Mouse (Mus musculus): Measurements from ENCODE around the gene Ppt2. TPM values are rescaled to one million over a fixed set of nuclear protein-coding genes. Genes with fewer than 3 reads are reported as not detected.
A peak's percentile ranks its signal among the peaks of the same experiment; 100 is the strongest.

Gene Ppt2
- polyA plus RNA-seq, 1 experiment from 2014 or later, result 26.0 TPM

- H3K27me3 ChIP-seq (ENCODE audit: control insufficient read depth, insufficient read depth, low read length), result peaks cover 40% of the 10 kb centered on the region
- H3K4me1 ChIP-seq (replicated peaks; ENCODE audit: control insufficient read depth, insufficient read depth, low read length), result peaks cover 10% of the 10 kb centered on the region; the same call in 1 of the 2 replicates
- DNase-seq (ENCODE audit: low spot score) (peak; percentile 55), ATAC-seq (ENCODE audit: low FRiP score) (peak; percentile 47)
- no peak overlapping the region for H3K27ac ChIP-seq (ENCODE audit: low read depth, low read length)
- peak overlapping the region; percentile 38 for H3K4me3 ChIP-seq (ENCODE audit: low read depth, low read length)
- H3K4me2 ChIP-seq (replicated peaks; ENCODE audit: low read depth, low read length), result peak overlapping the region; percentile 76
- H3K9me3 ChIP-seq (ENCODE audit: control insufficient read depth, low read length), result no peaks in the 10 kb centered on the region
- 8% methylated on average over 93 of the region's 93 CpGs for WGBS
- H3K36me3 ChIP-seq (ENCODE audit: control insufficient read depth, insufficient read depth, low read length), result no peaks in the 10 kb centered on the region
- peak overlapping the region; percentile 42 for H3K9ac ChIP-seq (ENCODE audit: low read depth, low read length)
Measured at GRCm38 (mm10) chr17:34671151-34672066, 43.1 kb upstream of the Ppt2 start.

GRCm38 (mm10) chr17:34670235-34670634 is 41.9 kb upstream of the Ppt2 start, which contains the start of gene Tnxb:
Gene Tnxb (plus strand): TSS chr17:34670535.
- Histone ChIP-seq H3K27me3 (ENCODE audit: control insufficient read depth, insufficient read depth, low read length) (peaks cover 38% of the 10 kb centered on the region), H3K4me1 (replicated peaks; ENCODE audit: control insufficient read depth, insufficient read depth, low read length) (peaks cover 10% of the 10 kb centered on the region; the same call in 1 of the 2 replicates), H3K9me3 (ENCODE audit: control insufficient read depth, low read length) (no peaks in the 10 kb centered on the region), H3K4me2 (replicated peaks; ENCODE audit: low read depth, low read length) (peak within 1 kb of the TSS; percentile 76), H3K4me3 (ENCODE audit: low read depth, low read length) (peak within 1 kb of the TSS; percentile 38), H3K27ac (ENCODE audit: low read depth, low read length) (no peak within 1 kb of the TSS), H3K36me3 (ENCODE audit: control insufficient read depth, insufficient read depth, low read length) (no peaks in the 10 kb centered on the region), H3K9ac (ENCODE audit: low read depth, low read length) (peak within 1 kb of the TSS; percentile 42)
- no peak for DNase-seq (ENCODE audit: low spot score)
- 65% methylated on average over 7 of the region's 7 CpGs for WGBS
- no peak for ATAC-seq (ENCODE audit: low FRiP score)

- H3K4me3 ChIP-seq (ENCODE audit: low read depth, low read length), result no peak overlapping the region
- H3K4me1 ChIP-seq (replicated peaks; ENCODE audit: control insufficient read depth, insufficient read depth, low read length), result no peaks in the 10 kb centered on the region
- H3K27ac ChIP-seq (ENCODE audit: low read depth, low read length), result no peak overlapping the region
- H3K4me2 ChIP-seq (replicated peaks; ENCODE audit: low read depth, low read length), result no peak overlapping the region
- H3K9me3 ChIP-seq (ENCODE audit: control insufficient read depth, low read length), result no peaks in the 10 kb centered on the region
- DNase-seq (ENCODE audit: low spot score) (no peak), ATAC-seq (ENCODE audit: low FRiP score) (no peak)
- no peaks in the 10 kb centered on the region for H3K36me3 ChIP-seq (ENCODE audit: control insufficient read depth, insufficient read depth, low read length)
- H3K27me3 ChIP-seq (ENCODE audit: control insufficient read depth, insufficient read depth, low read length), result peaks cover 12% of the 10 kb centered on the region; the same call in 1 of the 2 replicates
- 86% methylated on average over 7 of the region's 7 CpGs for WGBS
- no peak overlapping the region for H3K9ac ChIP-seq (ENCODE audit: low read depth, low read length)
Measured at GRCm38 (mm10) chr17:34664472-34664871, 36.2 kb upstream of the Ppt2 start.

GRCm38 (mm10) chr17:34663558-34663957 is 35.2 kb upstream of the Ppt2 start:
- peaks cover 12% of the 10 kb centered on the region; the same call in 1 of the 2 replicates for H3K27me3 ChIP-seq (ENCODE audit: control insufficient read depth, insufficient read depth, low read length)
- H3K4me2 ChIP-seq (replicated peaks; ENCODE audit: low read depth, low read length), result no peak overlapping the region
- DNase-seq (ENCODE audit: low spot score), result no peak
- H3K9ac ChIP-seq (ENCODE audit: low read depth, low read length), result no peak overlapping the region
- ATAC-seq (ENCODE audit: low FRiP score), result no peak
- H3K9me3 ChIP-seq (ENCODE audit: control insufficient read depth, low read length), result no peaks in the 10 kb centered on the region
- H3K27ac ChIP-seq (ENCODE audit: low read depth, low read length), result no peak overlapping the region
- 58% methylated on average over 1 of the region's 1 CpGs for WGBS
- no peaks in the 10 kb centered on the region for H3K4me1 ChIP-seq (replicated peaks; ENCODE audit: control insufficient read depth, insufficient read depth, low read length)
- H3K36me3 ChIP-seq (ENCODE audit: control insufficient read depth, insufficient read depth, low read length), result no peaks in the 10 kb centered on the region
- H3K4me3 ChIP-seq (ENCODE audit: low read depth, low read length), result no peak overlapping the region

GRCm38 (mm10) chr17:34662978-34663377 is 34.7 kb upstream of the Ppt2 start:
- peaks cover 12% of the 10 kb centered on the region; the same call in 1 of the 2 replicates for H3K27me3 ChIP-seq (ENCODE audit: control insufficient read depth, insufficient read depth, low read length)
- WGBS, result 81% methylated on average over 8 of the region's 8 CpGs

GRCm38 (mm10) chr17:34662468-34662867 is 34.2 kb upstream of the Ppt2 start:
- Histone ChIP-seq H3K4me3 (ENCODE audit: low read depth, low read length) (no peak overlapping the region), H3K36me3 (ENCODE audit: control insufficient read depth, insufficient read depth, low read length) (no peaks in the 10 kb centered on the region), H3K9ac (ENCODE audit: low read depth, low read length) (no peak overlapping the region), H3K4me1 (replicated peaks; ENCODE audit: control insufficient read depth, insufficient read depth, low read length) (no peaks in the 10 kb centered on the region), H3K4me2 (replicated peaks; ENCODE audit: low read depth, low read length) (no peak overlapping the region), H3K27me3 (ENCODE audit: control insufficient read depth, insufficient read depth, low read length) (peaks cover 12% of the 10 kb centered on the region; the same call in 1 of the 2 replicates), H3K9me3 (ENCODE audit: control insufficient read depth, low read length) (no peaks in the 10 kb centered on the region), H3K27ac (ENCODE audit: low read depth, low read length) (no peak overlapping the region)
- DNase-seq (ENCODE audit: low spot score) (no peak), ATAC-seq (ENCODE audit: low FRiP score) (no peak)
- 96% methylated on average over 1 of the region's 1 CpGs for WGBS

More at GRCm38 (mm10) chr17:34662978-34663377, 34.7 kb upstream of the Ppt2 start:
- H3K4me3 ChIP-seq (ENCODE audit: low read depth, low read length), result no peak overlapping the region
- no peak overlapping the region for H3K4me2 ChIP-seq (replicated peaks; ENCODE audit: low read depth, low read length)
- no peaks in the 10 kb centered on the region for H3K36me3 ChIP-seq (ENCODE audit: control insufficient read depth, insufficient read depth, low read length)
- no peak for DNase-seq (ENCODE audit: low spot score)
- no peak overlapping the region for H3K27ac ChIP-seq (ENCODE audit: low read depth, low read length)
- no peak overlapping the region for H3K9ac ChIP-seq (ENCODE audit: low read depth, low read length)
- no peaks in the 10 kb centered on the region for H3K4me1 ChIP-seq (replicated peaks; ENCODE audit: control insufficient read depth, insufficient read depth, low read length)
- no peak for ATAC-seq (ENCODE audit: low FRiP score)
- no peaks in the 10 kb centered on the region for H3K9me3 ChIP-seq (ENCODE audit: control insufficient read depth, low read length)

- Histone ChIP-seq H3K4me1 (replicated peaks; ENCODE audit: control insufficient read depth, insufficient read depth, low read length) (no peaks in the 10 kb centered on the region), H3K4me3 (ENCODE audit: low read depth, low read length) (no peak overlapping the region), H3K27me3 (ENCODE audit: control insufficient read depth, insufficient read depth, low read length) (peaks cover 12% of the 10 kb centered on the region; the same call in 1 of the 2 replicates), H3K9ac (ENCODE audit: low read depth, low read length) (no peak overlapping the region; the same call in 1 of the 2 replicates), H3K4me2 (replicated peaks; ENCODE audit: low read depth, low read length) (no peak overlapping the region), H3K9me3 (ENCODE audit: control insufficient read depth, low read length) (no peaks in the 10 kb centered on the region), H3K27ac (ENCODE audit: low read depth, low read length) (no peak overlapping the region), H3K36me3 (ENCODE audit: control insufficient read depth, insufficient read depth, low read length) (no peaks in the 10 kb centered on the region)
- no peak for DNase-seq (ENCODE audit: low spot score)
- no peak for ATAC-seq (ENCODE audit: low FRiP score)
- WGBS, result 15% methylated on average over 19 of the region's 19 CpGs
Measured at GRCm38 (mm10) chr17:34661121-34661591, 32.8 kb upstream of the Ppt2 start.

GRCm38 (mm10) chr17:34660259-34660820 is 32.0 kb upstream of the Ppt2 start:
- H3K36me3 ChIP-seq (ENCODE audit: control insufficient read depth, insufficient read depth, low read length), result no peaks in the 10 kb centered on the region
- no peak for ATAC-seq (ENCODE audit: low FRiP score)
- 49% methylated on average over 10 of the region's 11 CpGs for WGBS
- H3K27me3 ChIP-seq (ENCODE audit: control insufficient read depth, insufficient read depth, low read length), result peaks cover 12% of the 10 kb centered on the region; the same call in 1 of the 2 replicates
- H3K9ac ChIP-seq (ENCODE audit: low read depth, low read length), result no peak overlapping the region
- H3K4me3 ChIP-seq (ENCODE audit: low read depth, low read length), result no peak overlapping the region
- no peaks in the 10 kb centered on the region for H3K9me3 ChIP-seq (ENCODE audit: control insufficient read depth, low read length)
- no peaks in the 10 kb centered on the region for H3K4me1 ChIP-seq (replicated peaks; ENCODE audit: control insufficient read depth, insufficient read depth, low read length)
- no peak for DNase-seq (ENCODE audit: low spot score)
- no peak overlapping the region for H3K27ac ChIP-seq (ENCODE audit: low read depth, low read length)
- no peak overlapping the region for H3K4me2 ChIP-seq (replicated peaks; ENCODE audit: low read depth, low read length)

Measured in hindbrain, embryonic 11.5 days (tissue).